Mouse (Mus musculus): ENCODE measurements around the gene Prickle1. TPM values are rescaled to one million over a fixed set of nuclear protein-coding genes. Genes with fewer than 3 reads are reported as not detected.

The Prickle1 gene
- polyA plus RNA-seq, 1 experiment = 4.0 TPM

- Histone ChIP-seq H3K27ac (ENCODE audit: control insufficient read depth, insufficient read depth, low read depth, low read length, poor library complexity) (no peak overlapping the region), H3K4me3 (replicated peaks; ENCODE audit: control insufficient read depth, low read depth, low read length) (no peak overlapping the region), H3K4me1 (ENCODE audit: control insufficient read depth, insufficient read depth, low read length) (no peaks in the 10 kb centered on the region; the same call in 1 of the 2 replicates)
- TF ChIP-seq CTCF (IDR thresholded peaks at IDR 0.05; ENCODE audit: control insufficient read depth, insufficient read depth, low read length) (no peak), POLR2A (IDR thresholded peaks at IDR 0.05; ENCODE audit: borderline replicate concordance, control insufficient read depth, low read depth, low read length) (no peak)
- WGBS = 90% methylated on average over 10 of the region's 10 CpGs
These were observed 22.8 kb downstream of the Prickle1 start for GRCm38 (mm10) chr15:93572889-93573288.

GRCm38 (mm10) chr15:93570881-93571495 is 24.7 kb downstream of the Prickle1 start:
- Histone ChIP-seq H3K4me3 (replicated peaks; ENCODE audit: control insufficient read depth, low read depth, low read length) (no peak overlapping the region), H3K27ac (ENCODE audit: control insufficient read depth, insufficient read depth, low read depth, low read length, poor library complexity) (no peak overlapping the region), H3K4me1 (ENCODE audit: control insufficient read depth, insufficient read depth, low read length) (no peaks in the 10 kb centered on the region)
- 87% methylated on average over 11 of the region's 11 CpGs for WGBS
- TF ChIP-seq CTCF (IDR thresholded peaks at IDR 0.05; ENCODE audit: control insufficient read depth, insufficient read depth, low read length) (no peak), POLR2A (IDR thresholded peaks at IDR 0.05; ENCODE audit: borderline replicate concordance, control insufficient read depth, low read depth, low read length) (no peak)

- TF ChIP-seq CTCF (IDR thresholded peaks at IDR 0.05; ENCODE audit: control insufficient read depth, insufficient read depth, low read length) (no peak), POLR2A (IDR thresholded peaks at IDR 0.05; ENCODE audit: borderline replicate concordance, control insufficient read depth, low read depth, low read length) (no peak)
- WGBS = 74% methylated on average over 3 of the region's 3 CpGs
- no peak overlapping the region for H3K27ac ChIP-seq (ENCODE audit: control insufficient read depth, insufficient read depth, low read depth, low read length, poor library complexity)
These were observed 26.8 kb downstream of the Prickle1 start for GRCm38 (mm10) chr15:93568911-93569310.

GRCm38 (mm10) chr15:93567546-93568307 is 28.0 kb downstream of the Prickle1 start:
- 85% methylated on average over 14 of the region's 14 CpGs for WGBS
- no peak overlapping the region for H3K27ac ChIP-seq (ENCODE audit: control insufficient read depth, insufficient read depth, low read depth, low read length, poor library complexity)
- no peak for TF ChIP-seq POLR2A (IDR thresholded peaks at IDR 0.05; ENCODE audit: borderline replicate concordance, control insufficient read depth, low read depth, low read length)
- TF ChIP-seq CTCF (IDR thresholded peaks at IDR 0.05; ENCODE audit: control insufficient read depth, insufficient read depth, low read length) = no peak
- H3K4me1 ChIP-seq (ENCODE audit: control insufficient read depth, insufficient read depth, low read length) = no peaks in the 10 kb centered on the region
- no peak overlapping the region for H3K4me3 ChIP-seq (replicated peaks; ENCODE audit: control insufficient read depth, low read depth, low read length)

More at GRCm38 (mm10) chr15:93568911-93569310, 26.8 kb downstream of the Prickle1 start:
- no peak overlapping the region for H3K4me3 ChIP-seq (replicated peaks; ENCODE audit: control insufficient read depth, low read depth, low read length)
- H3K4me1 ChIP-seq (ENCODE audit: control insufficient read depth, insufficient read depth, low read length) = no peaks in the 10 kb centered on the region

GRCm38 (mm10) chr15:93563491-93563890 is 32.2 kb downstream of the Prickle1 start:
- Histone ChIP-seq H3K4me1 (ENCODE audit: control insufficient read depth, insufficient read depth, low read length) (no peaks in the 10 kb centered on the region), H3K27ac (ENCODE audit: control insufficient read depth, insufficient read depth, low read depth, low read length, poor library complexity) (no peak overlapping the region), H3K4me3 (replicated peaks; ENCODE audit: control insufficient read depth, low read depth, low read length) (no peak overlapping the region)
- no peak for TF ChIP-seq CTCF (IDR thresholded peaks at IDR 0.05; ENCODE audit: control insufficient read depth, insufficient read depth, low read length)
- TF ChIP-seq POLR2A (IDR thresholded peaks at IDR 0.05; ENCODE audit: borderline replicate concordance, control insufficient read depth, low read depth, low read length) = no peak
- 19% methylated on average over 5 of the region's 5 CpGs for WGBS

- 81% methylated on average over 6 of the region's 6 CpGs for WGBS
These were observed 34.2 kb downstream of the Prickle1 start for GRCm38 (mm10) chr15:93561540-93561939.

GRCm38 (mm10) chr15:93558421-93558820 is 37.3 kb downstream of the Prickle1 start:
- no peak for TF ChIP-seq POLR2A (IDR thresholded peaks at IDR 0.05; ENCODE audit: borderline replicate concordance, control insufficient read depth, low read depth, low read length)
- TF ChIP-seq CTCF (IDR thresholded peaks at IDR 0.05; ENCODE audit: control insufficient read depth, insufficient read depth, low read length) = no peak
- WGBS = 89% methylated on average over 12 of the region's 12 CpGs

More at GRCm38 (mm10) chr15:93561540-93561939, 34.2 kb downstream of the Prickle1 start:
- H3K4me3 ChIP-seq (replicated peaks; ENCODE audit: control insufficient read depth, low read depth, low read length) = no peak overlapping the region
- TF ChIP-seq CTCF (IDR thresholded peaks at IDR 0.05; ENCODE audit: control insufficient read depth, insufficient read depth, low read length) (no peak), POLR2A (IDR thresholded peaks at IDR 0.05; ENCODE audit: borderline replicate concordance, control insufficient read depth, low read depth, low read length) (no peak)
- no peaks in the 10 kb centered on the region for H3K4me1 ChIP-seq (ENCODE audit: control insufficient read depth, insufficient read depth, low read length)
- H3K27ac ChIP-seq (ENCODE audit: control insufficient read depth, insufficient read depth, low read depth, low read length, poor library complexity) = no peak overlapping the region

GRCm38 (mm10) chr15:93555719-93556118 is 40.0 kb downstream of the Prickle1 start:
- H3K4me1 ChIP-seq (ENCODE audit: control insufficient read depth, insufficient read depth, low read length) = no peaks in the 10 kb centered on the region; the same call in 1 of the 2 replicates
- TF ChIP-seq POLR2A (IDR thresholded peaks at IDR 0.05; ENCODE audit: borderline replicate concordance, control insufficient read depth, low read depth, low read length) (no peak), CTCF (IDR thresholded peaks at IDR 0.05; ENCODE audit: control insufficient read depth, insufficient read depth, low read length) (no peak)
- WGBS = 56% methylated on average over 8 of the region's 8 CpGs
- no peak overlapping the region for H3K4me3 ChIP-seq (replicated peaks; ENCODE audit: control insufficient read depth, low read depth, low read length)
- no peak overlapping the region for H3K27ac ChIP-seq (ENCODE audit: control insufficient read depth, insufficient read depth, low read depth, low read length, poor library complexity)

More at GRCm38 (mm10) chr15:93558421-93558820, 37.3 kb downstream of the Prickle1 start:
- Histone ChIP-seq H3K4me1 (ENCODE audit: control insufficient read depth, insufficient read depth, low read length) (no peaks in the 10 kb centered on the region; the same call in 1 of the 2 replicates), H3K4me3 (replicated peaks; ENCODE audit: control insufficient read depth, low read depth, low read length) (no peak overlapping the region), H3K27ac (ENCODE audit: control insufficient read depth, insufficient read depth, low read depth, low read length, poor library complexity) (no peak overlapping the region)
